Mouse (Mus musculus) adrenal gland (tissue): ENCODE data around the gene Atp6v1e1.
"Not testable (repeated sequence)": the region's sequence is repeated elsewhere in the genome, so short reads cannot be mapped to it uniquely, and the experiment has no call there.

Experiments used
- intact Hi-C: fragments of 180-260 bp; cut with DNase I; formaldehyde crosslinking; loops from one replicate; pipeline ENCODE4 v1.15.1; 2025

Gene Atp6v1e1

GRCm38 (mm10) chr6:120821715-120822114 lies 878 bp downstream of the Atp6v1e1 start:
- intact Hi-C loops: loop anchor here (5.0 kb wide), 1 partner anchor 34 kb away; no protein-coding TSS in a partner anchor

DNA sequence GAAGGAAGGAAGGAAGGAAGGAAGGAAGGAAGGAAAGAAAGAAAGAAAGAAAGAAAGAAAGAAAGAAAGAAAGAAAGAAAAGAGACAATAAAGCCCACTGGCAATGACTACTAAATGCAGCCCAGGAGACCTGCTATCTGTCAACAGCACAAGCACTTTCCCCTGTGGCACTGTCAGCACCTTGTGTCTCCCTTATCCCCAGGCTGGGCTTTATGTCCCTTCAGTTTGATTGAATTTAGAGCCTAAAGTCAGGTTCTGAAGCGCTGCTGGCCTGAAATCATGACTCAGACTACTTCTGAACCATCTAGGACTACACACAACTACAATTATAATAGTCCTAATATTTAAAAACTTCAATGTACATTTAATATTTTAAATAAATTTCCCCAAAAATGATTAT lies 1.7 kb downstream of the Atp6v1e1 start:
- intact Hi-C loops: loop anchor here (5.0 kb wide), 1 partner anchor 34 kb away; no protein-coding TSS in a partner anchor

DNA sequence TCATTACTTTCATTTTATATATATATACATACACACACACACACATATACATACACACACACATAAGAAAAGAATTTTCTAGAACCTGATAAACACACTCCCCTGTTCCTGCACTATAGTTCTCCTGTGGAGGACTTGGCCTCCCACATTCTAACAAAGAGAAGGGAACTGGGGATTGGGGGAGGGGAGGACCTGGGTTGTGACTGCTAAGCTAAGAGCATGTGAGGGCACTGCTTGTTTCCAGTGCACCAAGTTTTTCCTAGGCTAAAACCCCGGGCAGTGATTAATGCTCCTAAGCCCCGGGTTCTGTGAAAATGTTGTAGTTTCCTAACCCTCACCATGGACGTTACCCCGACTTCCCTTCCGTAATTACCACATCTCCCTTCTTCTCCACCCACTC lies 2.4 kb downstream of the Atp6v1e1 start:
- intact Hi-C loops: loop anchor here (5.0 kb wide), 1 partner anchor 33 kb away; no protein-coding TSS in a partner anchor

DNA sequence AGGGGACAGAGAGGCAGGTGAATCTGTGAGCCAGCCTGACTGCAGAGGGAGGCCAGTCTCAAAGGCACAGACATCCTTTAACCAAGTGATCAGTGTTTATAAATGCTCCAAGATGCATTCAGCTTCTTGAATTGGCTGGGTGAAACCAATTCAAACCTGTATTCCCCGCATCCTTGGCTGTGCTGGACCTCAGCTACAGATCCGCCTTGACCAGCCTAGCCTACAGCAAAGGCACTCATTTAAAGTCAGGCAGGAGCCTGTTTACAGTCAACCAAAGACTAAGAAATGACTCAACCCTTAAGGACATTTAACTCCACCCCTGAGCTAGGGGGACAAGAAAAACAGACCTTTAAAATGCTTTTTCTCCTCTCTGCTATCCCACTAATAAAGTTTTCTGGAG lies 3.3 kb downstream of the Atp6v1e1 start:
- intact Hi-C loops: no loop called here

DNA sequence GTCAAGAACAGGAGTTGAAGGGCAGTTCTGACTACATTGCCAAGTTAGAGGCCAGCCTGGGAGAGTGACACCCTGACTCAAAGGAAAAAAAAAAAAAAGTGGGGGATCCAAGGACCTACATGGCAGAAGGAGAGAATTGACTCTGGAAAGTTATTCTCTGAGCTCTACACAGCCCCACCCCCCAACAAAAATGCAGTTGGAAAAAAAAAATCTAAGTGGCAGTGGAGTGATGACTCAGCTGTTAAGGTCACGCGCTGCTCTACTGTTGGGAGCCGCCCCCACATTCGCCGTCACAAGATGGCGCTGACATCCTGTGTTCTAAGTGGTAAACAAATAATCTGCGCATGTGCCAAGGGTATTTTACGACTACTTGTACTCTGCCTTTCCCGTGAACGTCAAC lies 10.6 kb downstream of the Atp6v1e1 start:
- intact Hi-C loops: not testable (repeated sequence)

DNA sequence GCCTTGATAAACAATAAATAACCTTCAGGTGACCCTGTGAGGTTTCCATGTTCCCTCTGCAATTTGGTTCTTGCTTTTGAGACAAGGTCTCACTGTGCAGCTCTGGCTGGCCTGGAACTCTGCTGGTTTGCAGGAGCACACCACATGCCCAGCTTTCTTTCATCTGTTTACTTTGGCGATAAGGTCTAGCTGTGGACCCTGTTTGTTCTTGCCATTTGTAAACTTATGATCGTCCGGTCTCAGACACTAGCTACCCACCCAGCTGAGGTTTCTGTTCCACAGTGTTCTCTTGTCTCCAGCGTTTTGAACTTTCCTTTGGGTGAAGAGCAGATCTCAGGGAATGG lies 14.9 kb downstream of the Atp6v1e1 start:
- intact Hi-C loops: no loop called here

DNA sequence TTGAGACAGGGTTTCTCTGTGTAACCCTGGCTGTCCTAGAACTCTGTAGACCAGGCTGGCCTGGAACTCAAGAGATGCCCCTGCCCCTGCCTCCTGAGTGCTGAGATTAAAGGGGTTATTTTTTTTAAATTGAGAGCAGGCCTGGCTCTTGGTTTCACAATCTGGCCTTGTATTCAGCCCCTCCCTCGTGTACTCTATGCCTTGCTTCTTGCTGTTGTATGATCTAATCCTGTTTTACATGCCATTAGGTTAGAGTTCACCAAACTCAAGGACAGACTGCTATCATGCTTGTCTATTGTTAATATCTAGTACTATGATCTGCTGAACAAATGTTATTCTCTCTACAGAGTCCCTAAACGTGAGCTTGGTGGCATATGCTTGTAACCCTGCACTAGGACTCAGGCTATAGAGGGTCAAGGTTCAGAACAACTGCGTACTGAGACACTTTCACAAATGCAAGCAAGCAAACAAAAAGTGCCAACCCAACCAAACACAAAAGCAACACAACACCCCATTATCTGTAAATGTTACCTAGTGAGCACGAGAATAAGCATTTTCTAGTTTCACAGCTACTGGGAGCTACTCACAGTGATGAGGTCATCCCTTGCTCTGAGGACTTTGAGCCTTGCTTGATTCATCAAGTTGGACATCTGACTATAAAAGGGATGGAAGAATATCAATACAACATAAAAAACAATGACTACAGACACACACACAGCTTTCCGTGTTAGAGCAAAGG lies 15.4 kb downstream of the Atp6v1e1 start:
- intact Hi-C loops: no loop called here

DNA sequence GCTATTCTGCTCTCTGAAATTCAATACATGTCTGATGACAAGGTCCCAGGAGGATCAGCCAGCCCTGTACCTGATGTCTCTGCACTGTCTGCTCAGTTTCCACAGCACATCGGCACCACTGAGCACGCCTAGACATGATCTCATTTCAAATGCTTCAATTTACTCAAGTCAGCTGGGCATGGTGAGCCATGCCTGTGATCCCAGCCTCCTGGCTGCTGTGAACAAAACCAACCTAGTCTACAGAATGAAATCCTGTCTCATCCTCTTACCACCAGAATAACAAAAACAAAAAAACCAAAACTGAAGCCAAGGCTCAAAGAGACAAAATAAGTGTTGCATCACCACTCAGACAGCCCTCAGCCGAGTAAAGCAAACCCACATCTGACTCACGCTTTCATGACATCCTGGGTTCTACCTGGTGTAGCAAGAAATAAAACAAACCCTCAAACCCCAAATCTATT lies 23.0 kb downstream of the Atp6v1e1 start:
- intact Hi-C loops: no loop called here

- intact Hi-C loops: no loop called here
Measured at GRCm38 (mm10) chr6:120798905-120799304, 23.7 kb downstream of the Atp6v1e1 start.

- intact Hi-C loops: no loop called here
Measured at GRCm38 (mm10) chr6:120798019-120798418, 24.6 kb downstream of the Atp6v1e1 start.

GRCm38 (mm10) chr6:120796111-120796510 lies 26.5 kb downstream of the Atp6v1e1 start:
- intact Hi-C loops: no loop called here

- intact Hi-C loops: no loop called here
Measured at GRCm38 (mm10) chr6:120795422-120796086, 27.0 kb downstream of the Atp6v1e1 start.

GRCm38 (mm10) chr6:120792947-120793346 lies 29.6 kb downstream of the Atp6v1e1 start:
- intact Hi-C loops: no loop called here

DNA sequence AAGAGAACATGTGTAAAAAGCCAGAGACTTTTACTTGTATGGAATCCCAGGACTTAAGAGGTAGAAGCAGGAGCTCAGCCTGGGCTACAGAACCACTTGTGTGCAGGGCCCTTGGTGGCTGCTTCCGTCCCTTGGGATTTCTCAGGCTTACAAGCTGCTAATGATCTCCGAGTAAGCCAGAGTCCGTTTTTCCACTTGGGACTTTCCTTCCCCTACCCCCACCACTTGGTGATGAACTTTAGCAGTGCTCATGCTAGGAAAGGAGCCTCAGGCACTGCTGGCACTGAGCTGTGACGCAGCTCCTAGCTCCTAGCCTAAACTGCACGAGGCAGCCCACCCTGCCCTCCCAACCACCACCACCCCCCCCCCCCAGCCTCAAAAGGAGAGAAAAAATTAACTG lies 31.9 kb downstream of the Atp6v1e1 start:
- intact Hi-C loops: no loop called here

DNA sequence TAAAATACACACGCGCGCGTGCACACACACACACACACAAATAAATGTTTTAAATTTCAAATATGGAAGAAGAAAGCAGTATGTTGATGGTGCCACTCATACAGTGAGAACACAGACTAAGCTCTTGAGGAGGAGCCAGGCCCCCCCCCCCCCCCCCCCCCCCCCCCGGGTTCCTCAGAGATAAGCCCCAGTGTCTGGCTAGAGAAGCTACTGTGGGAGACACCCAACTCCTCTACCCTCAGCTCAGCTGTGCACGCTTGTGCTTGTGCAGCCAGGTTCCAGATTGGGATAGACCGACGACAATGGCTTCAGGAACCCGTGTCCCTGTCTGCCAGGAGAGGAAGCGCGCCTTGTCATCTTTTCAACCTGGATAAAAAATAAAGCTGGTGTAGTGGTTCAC lies 32.4 kb downstream of the Atp6v1e1 start:
- intact Hi-C loops: no loop called here

DNA sequence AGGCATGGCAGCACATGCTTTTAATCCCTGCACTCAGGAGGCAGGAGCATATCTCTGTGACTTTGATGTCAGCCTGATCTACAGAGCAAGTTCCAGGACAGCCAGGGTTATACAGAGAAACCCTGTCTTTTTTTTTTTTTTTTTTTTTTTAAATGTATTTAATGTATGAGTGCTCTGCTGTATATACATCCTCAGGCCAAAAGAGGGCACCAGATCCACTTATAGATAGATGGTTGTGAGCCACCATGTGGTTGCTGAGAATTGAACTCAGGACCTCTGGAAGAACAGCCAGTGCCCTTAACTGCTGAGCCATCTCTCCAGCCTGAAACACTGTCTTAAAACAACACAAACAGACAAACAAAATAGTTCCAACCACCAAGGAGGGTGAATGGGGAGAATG lies 33.7 kb downstream of the Atp6v1e1 start:
- intact Hi-C loops: loop anchor here (5.0 kb wide), 1 partner anchor 33 kb away; the partner anchor contains the start of gene Atp6v1e1

DNA sequence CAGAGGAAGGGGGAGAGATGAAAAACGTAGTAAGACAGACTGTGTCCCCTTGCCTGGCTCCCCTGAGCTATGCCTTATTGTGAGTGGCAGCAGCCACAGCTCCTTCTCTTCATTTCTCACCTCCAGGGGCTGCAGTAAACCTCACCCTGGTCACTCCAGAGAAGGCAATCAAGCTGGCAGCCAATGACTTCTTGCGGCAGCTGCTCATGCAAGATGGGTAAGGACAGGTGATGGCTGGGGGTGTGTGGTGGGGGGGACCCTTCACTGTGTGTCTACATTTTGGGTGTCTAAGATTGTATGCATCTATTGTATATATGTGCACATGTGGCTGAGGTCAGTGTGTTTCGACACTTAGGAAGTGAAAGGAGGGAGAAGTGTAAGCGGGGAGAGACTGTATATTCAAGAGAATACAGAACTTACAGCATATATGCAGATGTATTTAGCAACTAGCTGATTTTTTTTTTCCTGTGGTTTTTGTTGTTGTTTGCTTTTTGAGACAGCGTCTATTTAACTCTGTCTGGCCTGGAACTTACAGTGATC lies 34.5 kb downstream of the Atp6v1e1 start:
- intact Hi-C loops: loop anchor here (5.0 kb wide), 1 partner anchor 34 kb away; the partner anchor contains the start of gene Atp6v1e1

DNA sequence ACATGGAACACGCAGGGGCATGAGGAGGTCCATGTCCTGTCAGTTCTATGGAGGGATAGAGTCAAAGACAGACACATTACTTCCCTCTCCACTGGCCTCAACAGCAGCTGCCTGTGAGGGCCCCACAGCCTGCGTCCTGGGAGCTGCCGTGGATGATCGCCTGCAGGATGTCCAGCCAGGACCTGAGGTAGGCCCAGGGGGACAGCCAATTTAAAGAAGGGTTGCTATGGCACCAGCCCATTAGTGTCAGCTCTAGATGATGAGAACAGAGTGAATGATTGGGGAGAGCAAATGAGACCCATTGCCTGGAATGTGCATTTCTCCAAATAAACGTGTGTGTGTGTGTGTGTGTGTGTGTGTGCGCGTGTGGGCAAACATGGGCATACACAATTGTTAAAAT lies 38.2 kb downstream of the Atp6v1e1 start:
- intact Hi-C loops: no loop called here

DNA sequence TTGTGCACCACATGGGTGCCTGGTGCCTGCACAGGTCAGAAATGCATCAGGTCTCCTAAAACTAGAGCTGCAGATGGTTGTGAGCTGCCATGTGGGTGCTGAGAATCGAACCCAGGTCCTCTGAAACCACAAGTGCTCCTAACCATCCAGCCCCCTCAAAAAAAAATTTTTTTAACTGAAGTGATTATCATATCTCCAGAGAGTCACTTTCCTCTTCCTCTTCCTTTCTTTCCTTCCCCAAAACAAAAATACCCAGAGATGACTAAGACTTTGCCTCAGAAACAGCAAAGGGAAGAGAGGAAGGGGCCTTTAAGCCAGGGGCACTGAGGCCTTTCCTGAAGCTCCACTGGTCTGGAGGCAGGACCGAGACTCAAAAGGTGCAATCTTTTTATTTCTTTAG lies 39.6 kb downstream of the Atp6v1e1 start:
- intact Hi-C loops: no loop called here

DNA sequence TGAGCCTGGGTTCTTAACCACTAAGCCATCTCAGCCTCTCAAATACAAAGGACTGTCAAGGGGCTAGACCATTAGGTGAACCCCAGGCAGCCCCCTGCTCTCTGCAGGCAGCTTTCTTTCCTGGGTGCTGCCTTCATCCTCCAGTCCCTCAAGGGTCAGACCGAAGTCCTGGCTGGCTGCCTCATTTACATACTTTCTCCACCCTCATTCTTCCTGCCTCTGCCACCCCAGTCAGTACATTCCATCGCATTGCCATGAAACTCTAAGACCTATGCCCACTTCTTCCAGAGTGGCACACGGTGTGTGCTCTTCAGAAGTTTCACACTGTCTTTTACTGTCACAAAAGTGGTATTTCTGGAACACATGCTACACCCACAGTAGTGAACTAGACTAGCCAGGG lies 44.4 kb downstream of the Atp6v1e1 start:
- intact Hi-C loops: no loop called here

DNA sequence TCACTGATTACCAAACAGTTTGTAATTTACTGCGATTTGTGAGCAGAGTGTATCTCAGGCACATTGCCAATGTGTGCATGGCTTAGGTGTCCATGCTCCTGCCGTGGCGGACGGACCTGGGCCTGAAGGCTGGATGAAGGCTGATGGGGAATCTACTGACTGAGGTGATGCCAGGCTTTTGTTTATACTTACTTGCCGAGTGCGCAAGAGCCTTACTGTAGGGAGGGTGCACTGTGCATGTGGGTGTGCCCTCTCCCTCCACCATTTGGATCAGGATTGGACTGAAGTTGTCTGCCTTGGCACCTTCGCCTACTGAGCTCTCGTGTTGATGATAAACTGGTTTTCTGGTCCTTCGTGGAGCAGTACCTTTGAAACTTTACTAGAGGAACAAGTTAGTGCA lies 45.1 kb downstream of the Atp6v1e1 start:
- intact Hi-C loops: no loop called here

DNA sequence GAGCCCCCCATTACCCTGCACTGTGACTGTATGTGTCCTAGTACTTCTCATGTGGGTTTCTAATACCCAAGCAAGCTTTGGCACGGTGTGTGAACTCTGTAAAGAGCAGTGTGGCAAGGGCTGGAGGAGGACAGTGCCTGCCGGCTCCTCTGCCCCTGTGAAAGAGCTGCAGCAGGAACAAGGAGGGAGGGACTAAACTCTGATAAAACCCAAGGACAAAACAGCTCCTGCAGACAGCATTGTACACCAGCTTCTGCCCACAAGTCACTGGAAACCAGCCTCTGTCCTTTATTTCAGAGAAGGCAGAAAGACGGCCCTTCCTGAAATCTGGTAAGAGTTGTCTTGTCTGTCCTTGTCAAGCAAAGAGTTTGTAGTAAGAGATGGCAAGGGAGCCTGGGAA lies 46.3 kb downstream of the Atp6v1e1 start:
- intact Hi-C loops: no loop called here
